Mouse (Mus musculus) limb, embryonic 14.5 days (tissue): ENCODE data around the gene Gpr155. TPM values are rescaled to one million over a fixed set of nuclear protein-coding genes. Genes with fewer than 3 reads are reported as not detected.

Source experiments
- ATAC-seq: fragments of 200-750 bp; cut with Nextera tagmentation; 2 replicates; pipeline ENCODE4 v1.8.0; 2017; ENCODE audit warnings: low read depth, moderate number of reproducible peaks, moderate TSS enrichment; ENCODE audit not compliant: low FRiP score
- DNase-seq: peaks from one replicate; pipeline ENCODE4 v3.0.0-alpha.2; 2015; ENCODE audit warnings: low spot score
- H3K27ac ChIP-seq: fragments of 300-500 bp; sonication (generic); replicated peaks from 2 replicates; pipeline ENCODE4 v1.5.1; 2014; ENCODE audit warnings: low read depth, mild to moderate bottlenecking, low read length, moderate library complexity, mixed read lengths
- H3K27me3 ChIP-seq: fragments of 300-500 bp; sonication (generic); 2 replicates; pipeline ENCODE4 v1.6.1; 2014; ENCODE audit warnings: low read length, mixed read lengths; ENCODE audit not compliant: control insufficient read depth, insufficient read depth
- H3K36me3 ChIP-seq: fragments of 300-500 bp; sonication (generic); 2 replicates; pipeline ENCODE4 v1.6.1; 2014; ENCODE audit warnings: mild to moderate bottlenecking, low read length, moderate library complexity, mixed read lengths; ENCODE audit not compliant: control insufficient read depth, insufficient read depth
- H3K4me1 ChIP-seq: fragments of 300-500 bp; sonication (generic); 2 replicates; pipeline ENCODE4 v1.6.1; 2014; ENCODE audit warnings: antibody characterized with exemption, low read length, mixed read lengths; ENCODE audit not compliant: control insufficient read depth, insufficient read depth
- H3K4me2 ChIP-seq: fragments of 300-500 bp; sonication (generic); replicated peaks from 2 replicates; pipeline ENCODE4 v1.6.1; 2014; ENCODE audit warnings: low read depth, mild to moderate bottlenecking, low read length, moderate library complexity; ENCODE audit not compliant: severe bottlenecking
- H3K4me3 ChIP-seq: fragments of 300-500 bp; sonication (generic); replicated peaks from 2 replicates; pipeline ENCODE4 v1.5.1; 2014; ENCODE audit warnings: low read length
- H3K9ac ChIP-seq: fragments of 300-500 bp; sonication (generic); 2 replicates; pipeline ENCODE4 v1.6.1; 2014; ENCODE audit warnings: mild to moderate bottlenecking, low read depth, low read length, moderate library complexity; ENCODE audit not compliant: severe bottlenecking
- H3K9me3 ChIP-seq: fragments of 300-500 bp; sonication (generic); 2 replicates; pipeline ENCODE4 v1.6.1; 2016; ENCODE audit warnings: low read length; ENCODE audit not compliant: control insufficient read depth
- POLR2A ChIP-seq: fragments of 200-500 bp; IDR thresholded peaks from 2 replicates; pipeline ENCODE4 v1.8.0; 2012; ENCODE audit warnings: inconsistent platforms, mild to moderate bottlenecking, moderate library complexity, borderline replicate concordance; ENCODE audit not compliant: insufficient read depth, insufficient read length; ENCODE audit errors: extremely low read depth
- WGBS: fragments of 180-500 bp; shearing (Covaris S2); extraction: QIAGEN DNeasy Blood & Tissue Kit; methylation state at CpG from one replicate; pipeline ENCODE4 v1.1.7; 2014; 5-methylcytosine and 5-hydroxymethylcytosine counted together
- polyA plus RNA-seq, 2 experiments: library from polyadenylated mRNA; depleted of rRNA in 1 of 2; stranded (reverse) in 1 of 2; unstranded in 1 of 2; fragments of >200 nt; fragmentation: Nextera tagmentation in 1 of 2; extraction: Ambion mirVana in 1 of 2; gene quantifications; 2 replicates each; pipeline versions ENCODE4 v1.2.1 to v1.2.3; 2012 to 2014

The Gpr155 gene
- polyA plus RNA-seq, 2 experiments, result 3.9 to 6.2 TPM

DNA sequence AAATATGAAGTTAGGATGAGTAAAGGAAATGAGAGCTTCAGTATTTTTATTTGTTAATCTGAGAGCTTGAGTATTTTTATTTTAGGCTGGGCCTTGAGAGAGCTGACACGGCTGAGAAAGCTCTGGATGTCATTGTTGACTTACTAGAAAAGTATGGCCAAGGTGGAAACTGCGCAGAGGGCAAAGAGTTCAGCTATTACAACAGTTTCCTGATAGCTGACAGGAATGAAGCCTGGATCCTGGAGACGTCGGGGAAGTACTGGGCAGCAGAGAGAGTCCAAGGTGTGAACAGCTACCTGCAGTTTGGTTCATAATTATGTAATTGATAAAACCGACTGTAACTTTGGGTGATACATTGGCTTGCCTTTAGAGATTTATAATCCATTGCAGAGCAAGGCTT is 67.2 kb downstream of the Gpr155 start:
- no peak overlapping the region for H3K4me2 ChIP-seq
- 0 out of 2 replicates have a peak, but pooled peaks cover 7% of the 10 kb centered on the region for H3K36me3 ChIP-seq
- no peak for TF ChIP-seq POLR2A
- H3K4me1 ChIP-seq, result no peaks in the 10 kb centered on the region
- ATAC-seq, result no peak
- no peak for DNase-seq
- no peaks in the 10 kb centered on the region for H3K9me3 ChIP-seq
- no peak overlapping the region for H3K27ac ChIP-seq
- no peak overlapping the region for H3K4me3 ChIP-seq
- 87% methylated on average over 5 of the region's 5 CpGs for WGBS
- no peaks in the 10 kb centered on the region for H3K27me3 ChIP-seq
- H3K9ac ChIP-seq, result no peak overlapping the region

DNA sequence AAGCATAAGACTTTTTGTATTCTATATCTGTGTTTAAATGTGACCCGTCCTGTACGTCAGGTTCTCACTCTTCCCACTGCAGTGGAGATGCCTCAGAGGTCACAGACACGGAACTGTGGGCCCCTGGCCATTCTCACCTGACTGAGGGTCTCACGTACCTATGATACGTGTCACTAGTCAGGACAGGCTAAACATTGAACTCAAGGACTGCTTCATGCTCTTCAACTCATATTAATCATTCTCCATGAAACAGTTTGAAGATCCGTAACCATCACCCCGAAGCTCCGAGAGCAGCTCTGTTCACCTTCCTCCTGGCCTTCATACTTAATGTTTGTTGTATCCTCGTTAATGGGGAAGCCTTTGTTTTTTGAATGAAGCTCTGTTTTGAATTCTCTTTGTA is 68.9 kb downstream of the Gpr155 start:
- TF ChIP-seq POLR2A, result no peak
- 0 out of 2 replicates have a peak, but pooled peaks cover 7% of the 10 kb centered on the region for H3K36me3 ChIP-seq
- H3K27ac ChIP-seq, result no peak overlapping the region
- H3K4me1 ChIP-seq, result peaks cover 2% of the 10 kb centered on the region; the same call in 1 of the 2 replicates
- 92% methylated on average over 9 of the region's 9 CpGs for WGBS
- H3K27me3 ChIP-seq, result no peaks in the 10 kb centered on the region
- no peak for ATAC-seq
- DNase-seq, result no peak
- H3K4me2 ChIP-seq, result no peak overlapping the region
- no peak overlapping the region for H3K9ac ChIP-seq
- no peaks in the 10 kb centered on the region for H3K9me3 ChIP-seq
- H3K4me3 ChIP-seq, result no peak overlapping the region

DNA sequence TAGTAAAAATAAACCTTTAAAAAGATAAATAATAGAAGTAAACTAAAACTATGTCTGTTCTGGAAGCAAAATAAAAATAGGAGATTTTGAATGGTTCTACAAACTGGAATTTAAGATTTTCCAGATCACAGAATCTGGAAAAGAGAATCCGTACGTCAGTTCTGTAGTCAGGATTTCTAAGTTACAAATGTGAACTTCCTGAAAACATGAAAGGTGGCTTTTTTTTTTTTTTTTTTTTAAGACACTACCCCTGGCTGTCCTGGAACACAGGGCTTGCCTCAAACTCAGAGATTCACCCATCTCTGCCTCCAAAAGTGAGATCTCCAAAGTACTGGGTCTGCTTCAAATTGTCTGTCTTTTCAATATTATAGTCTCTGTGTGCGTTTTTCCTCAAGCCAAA is 72.1 kb downstream of the Gpr155 start:
- WGBS, result 91% methylated on average over 3 of the region's 3 CpGs
- DNase-seq (no peak), ATAC-seq (no peak)
- Histone ChIP-seq H3K9ac (no peak overlapping the region), H3K4me2 (no peak overlapping the region), H3K4me3 (no peak overlapping the region), H3K9me3 (no peaks in the 10 kb centered on the region), H3K36me3 (peaks cover 15% of the 10 kb centered on the region; the same call in 1 of the 2 replicates), H3K4me1 (peaks cover 9% of the 10 kb centered on the region; the same call in 1 of the 2 replicates), H3K27me3 (no peaks in the 10 kb centered on the region), H3K27ac (no peak overlapping the region)
- no peak for TF ChIP-seq POLR2A

DNA sequence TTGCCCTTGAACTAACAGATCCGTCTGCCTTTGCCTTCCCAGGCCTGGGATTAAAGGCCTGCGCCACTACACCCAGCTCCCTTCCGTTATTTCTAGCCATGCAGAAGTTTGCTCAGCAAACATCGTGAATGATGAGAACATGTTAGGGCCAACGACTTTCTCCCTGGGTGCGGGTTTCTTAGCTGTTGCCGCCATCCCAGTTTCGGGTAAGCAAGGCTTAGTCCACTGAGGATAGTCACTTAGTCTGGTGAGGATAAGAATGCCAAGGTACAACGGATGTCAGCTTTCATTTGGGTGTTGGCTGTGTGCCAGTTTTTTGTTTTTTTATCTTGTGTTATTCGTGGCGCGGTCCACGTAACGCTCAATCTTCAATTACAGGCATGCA is 73.3 kb downstream of the Gpr155 start:
- Histone ChIP-seq H3K4me1 (peaks cover 9% of the 10 kb centered on the region; the same call in 1 of the 2 replicates), H3K9ac (peak overlapping the region; percentile 71), H3K36me3 (peaks cover 18% of the 10 kb centered on the region), H3K27ac (peak overlapping the region; percentile 85), H3K27me3 (no peaks in the 10 kb centered on the region), H3K4me2 (peak overlapping the region; percentile 55), H3K4me3 (peak overlapping the region; percentile 74), H3K9me3 (no peaks in the 10 kb centered on the region)
- 41% methylated on average over 14 of the region's 14 CpGs for WGBS
- peak; percentile 13 for DNase-seq
- peak; percentile 30; the same call in 1 of the 2 replicates for ATAC-seq
- TF ChIP-seq POLR2A, result no peak

DNA sequence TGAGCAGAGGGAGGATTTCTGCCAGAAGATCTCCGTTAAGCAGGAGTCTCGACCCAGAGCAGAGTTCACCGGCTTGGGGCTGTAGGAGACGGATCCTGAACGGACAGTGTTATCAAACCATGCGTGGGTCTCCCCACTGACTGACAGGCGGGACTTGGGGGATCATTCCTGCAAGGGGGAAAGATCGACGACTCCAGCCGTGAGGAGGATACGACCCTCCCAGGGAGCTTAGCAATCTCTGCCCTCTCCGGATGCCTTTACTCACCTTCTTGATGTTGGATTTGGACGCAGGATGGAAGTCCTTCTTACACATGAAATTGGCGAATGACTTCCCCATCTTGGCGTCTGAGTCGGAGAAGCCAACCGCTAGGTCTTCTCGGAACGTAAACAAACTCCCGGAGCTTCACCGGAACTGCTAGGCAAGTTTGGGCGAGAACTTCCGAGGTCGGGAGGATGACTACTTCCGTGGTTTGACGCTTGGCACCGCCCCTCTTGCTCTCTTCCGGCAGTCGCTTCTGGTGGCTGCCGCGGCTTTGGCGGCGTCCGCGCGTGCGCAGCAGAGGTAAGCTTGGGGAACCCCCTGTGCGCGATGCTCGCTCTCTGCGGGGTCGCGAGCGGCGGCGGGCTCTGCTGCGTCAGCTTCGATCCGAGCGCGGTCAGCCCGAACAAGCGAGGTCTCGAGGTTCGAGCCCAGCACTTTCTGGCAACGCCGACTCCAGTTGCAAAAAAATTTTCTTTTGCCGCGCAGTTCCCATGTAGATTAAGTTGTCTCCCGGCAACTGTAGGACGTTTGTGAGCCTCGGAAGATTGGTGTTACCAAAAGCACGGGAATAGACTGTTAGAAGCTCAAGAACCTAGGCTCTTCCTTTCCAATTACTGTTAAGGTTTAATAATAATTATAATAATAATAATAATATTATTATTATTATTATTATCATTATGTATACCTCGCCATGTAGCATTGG is 73.9 kb downstream of the Gpr155 start, which contains the start of the genes Scrn3 and Cir1:
TSS of gene Scrn3 (plus strand) at position 450 of the 965 bp plus-strand sequence.
TSS of gene Cir1 (minus strand) at position 550 of the 965 bp plus-strand sequence.
- Histone ChIP-seq H3K27me3 (no peaks in the 10 kb centered on the region), H3K4me2 (peak within 1 kb of the TSS; percentile 74), H3K9ac (peak within 1 kb of the TSS; percentile 71), H3K4me1 (peaks cover 9% of the 10 kb centered on the region; the same call in 1 of the 2 replicates), H3K4me3 (peak within 1 kb of the TSS; percentile 74), H3K9me3 (no peaks in the 10 kb centered on the region), H3K36me3 (peaks cover 19% of the 10 kb centered on the region), H3K27ac (peak within 1 kb of the TSS; percentile 85)
- peak; percentile 92 for TF ChIP-seq POLR2A
- 1% methylated on average over 64 of the region's 64 CpGs for WGBS
- ATAC-seq (peak; percentile 95), DNase-seq (peak; percentile 96)
